Mouse (Mus musculus) forebrain, embryonic 16.5 days (tissue): ENCODE measurements at regions not wholly inside any gene's neighbourhood (a gene's known extent, or its start where the extent isn't known, plus 50 kb on each side); places are given as distances from the start of the nearest gene placed in this dataset.

Experiments used
- ATAC-seq: fragments of 200-750 bp; cut with Nextera tagmentation; 2 replicates; pipeline ENCODE4 v1.8.0; 2017; ENCODE audit warnings: mild to moderate bottlenecking, moderate library complexity
- H3K27ac ChIP-seq: fragments of 300-500 bp; sonication (generic); 2 replicates; pipeline ENCODE4 v1.5.1; 2014; ENCODE audit warnings: low read length, control low read depth
- H3K27me3 ChIP-seq: fragments of 300-500 bp; sonication (generic); replicated peaks from 2 replicates; pipeline ENCODE4 v1.6.1; 2014; ENCODE audit warnings: low read length; ENCODE audit not compliant: control insufficient read depth, insufficient read depth
- H3K36me3 ChIP-seq: fragments of 300-500 bp; sonication (generic); 2 replicates; pipeline ENCODE4 v1.6.1; 2014; ENCODE audit not compliant: control insufficient read depth, insufficient read depth
- H3K4me1 ChIP-seq: fragments of 300-500 bp; sonication (generic); replicated peaks from 2 replicates; pipeline ENCODE4 v1.6.1; 2014; ENCODE audit warnings: low read length; ENCODE audit not compliant: control insufficient read depth, insufficient read depth
- H3K4me2 ChIP-seq: fragments of 300-500 bp; sonication (generic); 2 replicates; pipeline ENCODE4 v1.6.1; 2014; ENCODE audit warnings: mild to moderate bottlenecking, low read length, control low read depth
- H3K4me3 ChIP-seq: fragments of 300-500 bp; sonication (generic); replicated peaks from 2 replicates; pipeline ENCODE4 v1.5.1; 2014; ENCODE audit warnings: mild to moderate bottlenecking, low read length, control low read depth
- H3K9ac ChIP-seq: fragments of 300-500 bp; sonication (generic); replicated peaks from 2 replicates; pipeline ENCODE4 v1.6.1; 2014; ENCODE audit warnings: low read depth, low read length, control low read depth
- H3K9me3 ChIP-seq: fragments of 300-500 bp; sonication (generic); 2 replicates; pipeline ENCODE4 v1.6.1; 2016; ENCODE audit warnings: low read length; ENCODE audit not compliant: control insufficient read depth
- WGBS: fragments of 180-500 bp; shearing (Covaris S2); extraction: QIAGEN DNeasy Blood & Tissue Kit; methylation state at CpG from one replicate; pipeline ENCODE4 v1.1.7; 2014; 5-methylcytosine and 5-hydroxymethylcytosine counted together

- Histone ChIP-seq H3K36me3 (no peaks in the 10 kb centered on the region), H3K27ac (no peak overlapping the region), H3K27me3 (no peaks in the 10 kb centered on the region), H3K4me3 (no peak overlapping the region), H3K9me3 (peaks cover 2% of the 10 kb centered on the region), H3K4me2 (no peak overlapping the region), H3K4me1 (no peaks in the 10 kb centered on the region), H3K9ac (no peak overlapping the region)
- 73% methylated on average over 5 of the region's 5 CpGs for WGBS
- ATAC-seq: no peak
Measured at GRCm38 (mm10) chr2:138123331-138123730, 133.0 kb upstream of the Btbd3 start.

GRCm38 (mm10) chr2:138120868-138121267 lies 135.5 kb upstream of the Btbd3 start:
- H3K9me3 ChIP-seq: peaks cover 5% of the 10 kb centered on the region
- WGBS: 42% methylated on average over 1 of the region's 1 CpGs
- no peak overlapping the region for H3K4me3 ChIP-seq
- H3K9ac ChIP-seq: no peak overlapping the region
- H3K27ac ChIP-seq: no peak overlapping the region
- H3K4me2 ChIP-seq: no peak overlapping the region
- H3K4me1 ChIP-seq: no peaks in the 10 kb centered on the region
- no peak for ATAC-seq
- no peaks in the 10 kb centered on the region for H3K36me3 ChIP-seq
- H3K27me3 ChIP-seq: no peaks in the 10 kb centered on the region

- no peak for ATAC-seq
- 77% methylated on average over 2 of the region's 2 CpGs for WGBS
- Histone ChIP-seq H3K4me2 (no peak overlapping the region), H3K36me3 (no peaks in the 10 kb centered on the region), H3K4me1 (no peaks in the 10 kb centered on the region), H3K9ac (no peak overlapping the region), H3K27me3 (no peaks in the 10 kb centered on the region), H3K4me3 (no peak overlapping the region), H3K9me3 (peaks cover 5% of the 10 kb centered on the region), H3K27ac (no peak overlapping the region)
Measured at GRCm38 (mm10) chr2:138120131-138120530, 136.2 kb upstream of the Btbd3 start.

GRCm38 (mm10) chr2:138099777-138100176 lies 156.6 kb upstream of the Btbd3 start:
- WGBS: 87% methylated on average over 2 of the region's 2 CpGs
- H3K9ac ChIP-seq: no peak overlapping the region
- H3K4me2 ChIP-seq: no peak overlapping the region
- H3K27me3 ChIP-seq: no peaks in the 10 kb centered on the region
- no peaks in the 10 kb centered on the region for H3K9me3 ChIP-seq
- no peak for ATAC-seq
- no peaks in the 10 kb centered on the region for H3K4me1 ChIP-seq
- no peak overlapping the region for H3K27ac ChIP-seq
- no peaks in the 10 kb centered on the region for H3K36me3 ChIP-seq
- H3K4me3 ChIP-seq: no peak overlapping the region

GRCm38 (mm10) chr2:138085390-138085789 lies 171.0 kb upstream of the Btbd3 start:
- Histone ChIP-seq H3K9me3 (no peaks in the 10 kb centered on the region), H3K27ac (peak overlapping the region; percentile 53; the same call in 1 of the 2 replicates), H3K36me3 (no peaks in the 10 kb centered on the region), H3K27me3 (no peaks in the 10 kb centered on the region), H3K4me3 (no peak overlapping the region), H3K4me2 (no peak overlapping the region), H3K4me1 (no peaks in the 10 kb centered on the region), H3K9ac (no peak overlapping the region)
- WGBS: 68% methylated on average over 6 of the region's 6 CpGs
- ATAC-seq: peak; percentile 94

- no peak overlapping the region for H3K4me2 ChIP-seq
- H3K9me3 ChIP-seq: no peaks in the 10 kb centered on the region
- H3K9ac ChIP-seq: no peak overlapping the region
- no peak overlapping the region for H3K27ac ChIP-seq
- no peaks in the 10 kb centered on the region for H3K4me1 ChIP-seq
- no peak for ATAC-seq
- no peaks in the 10 kb centered on the region for H3K36me3 ChIP-seq
- H3K4me3 ChIP-seq: no peak overlapping the region
- WGBS: 72% methylated on average over 6 of the region's 6 CpGs
- H3K27me3 ChIP-seq: no peaks in the 10 kb centered on the region
Measured at GRCm38 (mm10) chr2:138084564-138085283, 171.6 kb upstream of the Btbd3 start.

GRCm38 (mm10) chr2:138074020-138074613 lies 182.2 kb upstream of the Btbd3 start:
- ATAC-seq: no peak
- WGBS: 73% methylated on average over 6 of the region's 6 CpGs
- no peak overlapping the region for H3K27ac ChIP-seq

GRCm38 (mm10) chr2:138072165-138072728 lies 184.1 kb upstream of the Btbd3 start:
- Histone ChIP-seq H3K4me2 (no peak overlapping the region), H3K27me3 (no peaks in the 10 kb centered on the region), H3K9me3 (no peaks in the 10 kb centered on the region), H3K4me3 (no peak overlapping the region), H3K27ac (no peak overlapping the region), H3K36me3 (no peaks in the 10 kb centered on the region), H3K9ac (no peak overlapping the region), H3K4me1 (no peaks in the 10 kb centered on the region)
- ATAC-seq: no peak
- WGBS: 28% methylated on average over 6 of the region's 6 CpGs

More at GRCm38 (mm10) chr2:138074020-138074613, 182.2 kb upstream of the Btbd3 start:
- no peaks in the 10 kb centered on the region for H3K27me3 ChIP-seq
- H3K4me3 ChIP-seq: no peak overlapping the region
- no peak overlapping the region for H3K9ac ChIP-seq
- H3K9me3 ChIP-seq: no peaks in the 10 kb centered on the region
- no peaks in the 10 kb centered on the region for H3K36me3 ChIP-seq
- H3K4me2 ChIP-seq: no peak overlapping the region
- no peaks in the 10 kb centered on the region for H3K4me1 ChIP-seq

GRCm38 (mm10) chr2:138053081-138053480 lies 203.3 kb upstream of the Btbd3 start:
- no peaks in the 10 kb centered on the region for H3K9me3 ChIP-seq
- no peak overlapping the region for H3K9ac ChIP-seq
- WGBS: 86% methylated on average over 4 of the region's 4 CpGs
- no peak overlapping the region for H3K4me3 ChIP-seq
- H3K36me3 ChIP-seq: no peaks in the 10 kb centered on the region
- ATAC-seq: no peak
- H3K4me1 ChIP-seq: peaks cover 2% of the 10 kb centered on the region
- H3K27ac ChIP-seq: no peak overlapping the region
- no peaks in the 10 kb centered on the region for H3K27me3 ChIP-seq
- H3K4me2 ChIP-seq: no peak overlapping the region
